Mouse (Mus musculus) hindbrain, embryonic 11.5 days (tissue): Measurements from ENCODE around the gene Gm13283. TPM values are rescaled to one million over a fixed set of nuclear protein-coding genes. Genes with fewer than 3 reads are reported as not detected.
"Not testable (repeated sequence)": the region's sequence is repeated elsewhere in the genome, so short reads cannot be mapped to it uniquely, and the experiment has no call there.

Experiments used
- ATAC-seq: fragments of 200-750 bp; cut with Nextera tagmentation; 2 replicates; pipeline ENCODE4 v1.8.0; 2017; ENCODE audit warnings: mild to moderate bottlenecking, moderate TSS enrichment, moderate library complexity; ENCODE audit not compliant: low FRiP score
- DNase-seq: peaks from one replicate; pipeline ENCODE4 v3.0.0-alpha.2; 2015; ENCODE audit warnings: low spot score
- H3K27ac ChIP-seq: fragments of 300-500 bp; sonication (generic); 2 replicates; pipeline ENCODE4 v1.5.1; 2014; ENCODE audit warnings: mild to moderate bottlenecking, low read depth, low read length
- H3K27me3 ChIP-seq: fragments of 300-500 bp; sonication (generic); 2 replicates; pipeline ENCODE4 v1.6.1; 2014; ENCODE audit warnings: mild to moderate bottlenecking, low read length, moderate library complexity, mixed read lengths; ENCODE audit not compliant: control insufficient read depth, insufficient read depth
- H3K36me3 ChIP-seq: fragments of 300-500 bp; sonication (generic); 2 replicates; pipeline ENCODE4 v1.6.1; 2014; ENCODE audit warnings: mild to moderate bottlenecking, low read length, moderate library complexity, mixed read lengths; ENCODE audit not compliant: control insufficient read depth, insufficient read depth
- H3K4me1 ChIP-seq: fragments of 300-500 bp; sonication (generic); replicated peaks from 2 replicates; pipeline ENCODE4 v1.6.1; 2014; ENCODE audit warnings: low read length, mixed read lengths; ENCODE audit not compliant: control insufficient read depth, insufficient read depth
- H3K4me2 ChIP-seq: fragments of 300-500 bp; sonication (generic); replicated peaks from 2 replicates; pipeline ENCODE4 v1.6.1; 2014; ENCODE audit warnings: mild to moderate bottlenecking, low read depth, low read length
- H3K4me3 ChIP-seq: fragments of 300-500 bp; sonication (generic); 2 replicates; pipeline ENCODE4 v1.5.1; 2014; ENCODE audit warnings: low read depth, low read length
- H3K9ac ChIP-seq: fragments of 300-500 bp; sonication (generic); 2 replicates; pipeline ENCODE4 v1.6.1; 2014; ENCODE audit warnings: low read depth, low read length
- H3K9me3 ChIP-seq: fragments of 300-500 bp; sonication (generic); 2 replicates; pipeline ENCODE4 v1.6.1; 2016; ENCODE audit warnings: low read length; ENCODE audit not compliant: control insufficient read depth
- WGBS: fragments of 180-500 bp; shearing (Covaris S2); extraction: QIAGEN DNeasy Blood & Tissue Kit; methylation state at CpG from one replicate; pipeline ENCODE4 v1.1.7; 2014; 5-methylcytosine and 5-hydroxymethylcytosine counted together
- polyA plus RNA-seq: library from polyadenylated mRNA; unstranded; fragments of >200 nt; fragmentation: Nextera tagmentation; extraction: Ambion mirVana; gene quantifications from 2 replicates; pipeline ENCODE4 v1.2.1, GENCODE M21; 2014

The Gm13283 gene
- 0.20 and 0.32 TPM in 2 replicates for polyA plus RNA-seq

- not testable (repeated sequence) for H3K36me3 ChIP-seq, H3K27me3 ChIP-seq, H3K4me1 ChIP-seq, DNase-seq, H3K9ac ChIP-seq, H3K27ac ChIP-seq, ATAC-seq, H3K9me3 ChIP-seq
- 0 out of 2 replicates have a peak within 1 kb of the TSS, but pooled peaks have one; percentile 13 for H3K4me3 ChIP-seq
- peak within 1 kb of the TSS; percentile 29 for H3K4me2 ChIP-seq
- WGBS: 39% methylated on average over 6 of the region's 14 CpGs
Observed at GRCm38 (mm10) chr4:88759610-88760268, at the start of gene Gm13283. Gene Gm13283 (plus strand): TSS chr4:88760119.

DNA sequence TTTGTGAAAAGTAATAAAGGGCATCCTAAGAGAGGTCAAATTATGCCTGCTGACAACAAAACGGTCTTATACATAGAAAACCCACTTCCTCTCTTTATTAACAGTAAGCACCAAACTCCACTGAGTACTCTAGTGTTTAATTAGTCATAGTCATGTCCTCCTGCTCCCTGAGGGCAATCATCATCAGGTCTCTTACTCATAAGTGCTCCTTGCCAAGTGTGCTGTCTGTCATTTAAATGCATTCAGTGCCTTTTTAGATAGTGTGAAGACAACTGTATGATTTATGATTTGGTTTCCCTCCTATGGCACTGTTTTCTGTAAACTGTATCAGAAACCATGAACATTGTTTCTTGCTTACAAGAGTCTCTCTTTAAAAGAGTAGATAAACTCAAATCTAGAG is 45.6 kb upstream of the Gm13283 start:
- 89% methylated on average over 1 of the region's 1 CpGs for WGBS

DNA sequence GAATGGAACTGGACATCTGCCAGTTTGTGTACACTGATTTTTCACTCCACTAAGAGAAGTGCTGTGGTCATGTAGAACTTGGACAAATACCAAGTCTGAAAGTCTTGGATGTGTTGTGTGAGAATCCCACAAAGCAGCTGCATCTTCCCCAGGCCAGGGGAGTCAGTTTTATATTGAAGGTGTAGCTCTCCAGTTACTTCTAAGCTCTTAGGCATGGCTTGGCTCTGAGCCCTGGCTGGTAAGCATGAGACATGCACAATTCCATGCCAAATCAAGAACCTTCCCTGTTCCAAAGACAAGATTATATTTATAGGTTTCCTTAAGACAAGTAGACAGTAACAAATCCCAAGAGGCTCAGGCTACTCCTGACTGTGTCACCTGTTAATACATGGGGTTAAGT is 44.9 kb upstream of the Gm13283 start:
- H3K9me3 ChIP-seq: no peaks in the 10 kb centered on the region
- ATAC-seq (no peak), DNase-seq (no peak)
- H3K27me3 ChIP-seq: no peaks in the 10 kb centered on the region
- no peaks in the 10 kb centered on the region; the same call in 1 of the 2 replicates for H3K4me1 ChIP-seq
- no peaks in the 10 kb centered on the region for H3K36me3 ChIP-seq
- no peak overlapping the region for H3K27ac ChIP-seq
- H3K4me3 ChIP-seq: no peak overlapping the region
- no peak overlapping the region for H3K4me2 ChIP-seq
- H3K9ac ChIP-seq: no peak overlapping the region

More for the DNA sequence above, 45.6 kb upstream of the Gm13283 start:
- no peak overlapping the region for H3K4me2 ChIP-seq
- no peak overlapping the region for H3K27ac ChIP-seq
- H3K27me3 ChIP-seq: no peaks in the 10 kb centered on the region
- no peak overlapping the region for H3K9ac ChIP-seq
- no peak for DNase-seq
- H3K9me3 ChIP-seq: no peaks in the 10 kb centered on the region
- no peaks in the 10 kb centered on the region for H3K36me3 ChIP-seq
- H3K4me1 ChIP-seq: no peaks in the 10 kb centered on the region; the same call in 1 of the 2 replicates
- H3K4me3 ChIP-seq: no peak overlapping the region
- no peak for ATAC-seq

GRCm38 (mm10) chr4:88718715-88719114 is 41.2 kb upstream of the Gm13283 start:
- ATAC-seq (no peak), DNase-seq (no peak)
- 83% methylated on average over 1 of the region's 1 CpGs for WGBS
- Histone ChIP-seq H3K27ac (no peak overlapping the region), H3K9me3 (no peaks in the 10 kb centered on the region), H3K4me1 (peaks cover 2% of the 10 kb centered on the region; the same call in 1 of the 2 replicates), H3K4me3 (peak overlapping the region; percentile 8; the same call in 1 of the 2 replicates), H3K4me2 (peak overlapping the region; percentile 31), H3K27me3 (no peaks in the 10 kb centered on the region), H3K36me3 (no peaks in the 10 kb centered on the region), H3K9ac (no peak overlapping the region)

DNA sequence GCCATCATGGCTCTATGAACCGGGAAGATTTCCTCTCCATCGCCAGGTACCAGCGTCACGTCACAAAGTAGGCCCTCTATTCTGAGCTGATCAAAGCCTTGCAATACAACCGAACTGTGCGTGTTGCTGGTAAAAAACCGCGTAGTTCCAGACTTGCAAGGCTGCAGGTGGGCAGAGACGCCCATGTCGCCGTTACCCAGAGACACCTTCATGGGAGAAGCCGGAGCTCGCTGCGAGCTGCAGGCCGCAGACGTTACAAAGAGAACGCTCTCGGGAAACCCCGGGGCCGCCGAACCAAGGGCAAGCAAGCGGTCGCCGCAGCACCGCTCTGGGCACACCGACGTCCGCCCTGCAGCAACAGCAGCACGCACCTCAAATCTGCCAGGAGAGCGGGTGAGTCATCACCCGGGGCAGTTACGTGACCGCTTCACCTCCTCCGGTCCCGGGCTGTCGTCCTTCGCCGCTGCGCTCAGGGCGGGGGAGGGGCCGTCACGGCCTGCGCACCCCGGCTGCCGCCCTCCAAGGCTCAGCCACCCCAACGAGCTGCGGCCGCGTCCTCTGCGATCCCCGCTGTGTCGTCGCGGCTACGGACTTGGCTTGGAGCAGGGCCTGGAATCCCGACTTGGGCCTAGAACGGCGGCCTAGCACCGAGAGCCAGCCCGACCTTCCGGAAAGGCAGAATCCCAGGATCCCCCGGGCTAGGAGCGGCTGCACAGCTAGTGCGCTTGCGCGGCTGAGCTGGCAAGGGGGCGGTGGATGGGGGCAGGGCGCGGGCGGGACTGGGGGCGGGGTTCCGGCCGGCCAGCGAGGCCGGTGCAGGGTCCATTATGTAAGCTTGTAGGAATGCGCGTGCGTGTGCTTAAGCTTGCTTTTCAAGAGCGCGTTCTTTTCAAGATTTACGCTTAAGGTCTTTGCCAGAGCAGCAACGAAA is 37.9 kb upstream of the Gm13283 start, which contains the start of the genes Gm26566 and Klhl9:
Gm26566 (plus strand) TSS at position 15 of the 931 bp plus-strand sequence.
Klhl9 (minus strand) TSS at position 675 of the 931 bp plus-strand sequence.
- Histone ChIP-seq H3K27ac (peak within 1 kb of the TSS; percentile 95), H3K27me3 (no peaks in the 10 kb centered on the region), H3K4me2 (peak within 1 kb of the TSS; percentile 45), H3K9ac (peak within 1 kb of the TSS; percentile 99), H3K36me3 (no peaks in the 10 kb centered on the region), H3K4me3 (peak within 1 kb of the TSS; percentile 93), H3K9me3 (no peaks in the 10 kb centered on the region), H3K4me1 (peaks cover 2% of the 10 kb centered on the region; the same call in 1 of the 2 replicates)
- peak; percentile 94 for DNase-seq
- under 1% methylated on average over 82 of the region's 82 CpGs for WGBS
- peak; percentile 98 for ATAC-seq

GRCm38 (mm10) chr4:88723497-88724090 is 36.3 kb upstream of the Gm13283 start:
- no peaks in the 10 kb centered on the region for H3K9me3 ChIP-seq
- no peak for DNase-seq
- no peaks in the 10 kb centered on the region for H3K36me3 ChIP-seq
- 65% methylated on average over 8 of the region's 8 CpGs for WGBS
- no peak for ATAC-seq
- H3K4me3 ChIP-seq: no peak overlapping the region
- H3K9ac ChIP-seq: no peak overlapping the region
- no peak overlapping the region for H3K4me2 ChIP-seq
- no peak overlapping the region for H3K27ac ChIP-seq
- H3K4me1 ChIP-seq: peaks cover 2% of the 10 kb centered on the region; the same call in 1 of the 2 replicates
- H3K27me3 ChIP-seq: no peaks in the 10 kb centered on the region

DNA sequence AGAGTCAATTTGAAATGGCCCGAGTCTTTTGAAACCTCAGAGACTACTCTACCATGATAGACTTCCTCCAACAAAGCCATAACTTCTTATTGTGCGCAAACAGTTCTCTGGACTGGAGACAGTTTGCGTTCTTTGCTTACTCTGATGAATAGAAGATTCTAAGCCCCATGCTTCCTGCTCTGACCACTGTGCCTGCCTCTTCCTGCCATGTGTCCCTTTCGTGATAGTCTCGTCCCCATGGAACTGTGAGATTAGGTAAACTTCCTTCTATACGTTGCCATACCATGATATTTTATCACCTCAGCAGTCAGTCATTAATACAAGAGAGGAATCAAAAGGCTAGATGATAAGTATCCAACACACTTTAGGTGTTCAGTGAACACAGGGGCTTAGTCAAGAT is 33.2 kb upstream of the Gm13283 start:
- no peaks in the 10 kb centered on the region for H3K36me3 ChIP-seq
- no peaks in the 10 kb centered on the region for H3K27me3 ChIP-seq
- no peak overlapping the region for H3K27ac ChIP-seq
- H3K4me3 ChIP-seq: no peak overlapping the region
- no peaks in the 10 kb centered on the region for H3K4me1 ChIP-seq
- DNase-seq (no peak), ATAC-seq (no peak)
- H3K4me2 ChIP-seq: no peak overlapping the region
- H3K9ac ChIP-seq: no peak overlapping the region
- H3K9me3 ChIP-seq: no peaks in the 10 kb centered on the region
- WGBS: 84% methylated on average over 6 of the region's 6 CpGs

DNA sequence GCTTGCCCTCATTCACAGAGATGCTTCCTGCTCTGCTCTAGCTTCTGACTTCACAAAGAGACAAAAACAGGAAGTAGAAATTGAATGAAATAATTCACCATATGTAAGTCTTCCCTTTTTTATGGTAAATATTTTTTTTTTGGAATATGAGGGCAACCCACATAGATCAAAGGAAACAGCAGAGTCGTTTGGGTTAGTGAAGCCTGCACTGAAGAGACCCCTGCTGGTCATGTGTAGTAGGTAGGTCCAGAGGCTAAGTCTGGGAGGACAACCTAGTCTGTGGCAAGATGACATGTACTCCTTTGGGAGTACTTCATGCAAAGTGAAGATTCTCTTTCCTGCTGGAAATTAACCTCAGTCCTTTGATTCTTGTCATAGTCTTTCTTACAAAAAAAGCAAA is 32.6 kb upstream of the Gm13283 start:
- no peak overlapping the region for H3K4me2 ChIP-seq
- no peaks in the 10 kb centered on the region for H3K4me1 ChIP-seq
- WGBS: 0% methylated on average over 1 of the region's 1 CpGs
- no peak overlapping the region for H3K9ac ChIP-seq
- H3K4me3 ChIP-seq: no peak overlapping the region
- no peaks in the 10 kb centered on the region for H3K36me3 ChIP-seq
- no peak for ATAC-seq
- no peaks in the 10 kb centered on the region for H3K9me3 ChIP-seq
- no peak overlapping the region for H3K27ac ChIP-seq
- H3K27me3 ChIP-seq: no peaks in the 10 kb centered on the region
- DNase-seq: no peak
